Mouse (Mus musculus): Measurements from ENCODE around the gene Mtfmt.

- TF ChIP-seq CTCF (conservative IDR thresholded peaks at IDR 0.05; ENCODE audit: low read length) (no peak), NANOG (IDR thresholded peaks at IDR 0.05; ENCODE audit: borderline replicate concordance, low read length) (no peak)
Observed at GRCm38 (mm10) chr9:65430401-65430800, 5.2 kb upstream of the Mtfmt start.

All from E14TG2a.4 (cell line).